ENCODE assay signal across 11 mouse cellular contexts in genomic region chr3:38568596-38568975, GRCm38 (mm10).
DNase-seq lines count a peak whose midpoint lies in the region; ATAC-seq and TF ChIP-seq lines count a peak whose summit lies in the region.
"Had no signal": no experiment of that assay in that cellular context is flagged by ENCODE, and none has a peak within 500 bp of the region (broad histone marks: within the 10 kb centered on the region; RNA-seq: fewer than 3 reads in every experiment).

No protein-coding gene starts in this region.

- peaks cover 2% of the 10 kb centered on the region; the same call in 1 of the 2 replicates for H3K4me1 ChIP-seq in thymus, adult 2 months (replicated peaks; ENCODE audit: control insufficient read depth, insufficient read depth, low read length)
- H3K4me1 ChIP-seq in embryonic facial prominence, embryonic 11.5 days (ENCODE audit: control insufficient read depth, insufficient read depth, low read length), result no peaks in the 10 kb centered on the region
- peaks cover 26% of the 10 kb centered on the region for H3K4me1 ChIP-seq in hindbrain, embryonic 15.5 days (replicated peaks)

- no peaks in the 10 kb centered on the region for H3K27me3 ChIP-seq in thymus, adult 2 months (ENCODE audit: control insufficient read depth, insufficient read depth, low read length)
- no peaks in the 10 kb centered on the region for H3K27me3 ChIP-seq in embryonic facial prominence, embryonic 11.5 days (ENCODE audit: control insufficient read depth, insufficient read depth, low read length)
- H3K27me3 ChIP-seq in hindbrain, embryonic 15.5 days, result no peaks in the 10 kb centered on the region
- H3K27me3 ChIP-seq: lung, embryonic 15.5 days had no signal

- TF ChIP-seq POLR2A in thymus, adult 2 months (IDR thresholded peaks at IDR 0.05; ENCODE audit: control insufficient read depth, extremely low read depth, insufficient read depth, low read length, poor library complexity), result no peak

- DNase-seq in thymus, adult 2 months, result peak; percentile 13
- DNase-seq in thymus, postnatal 10 days (ENCODE audit: low spot score in 2 of 2), result no peak
- no peak for DNase-seq in embryonic facial prominence, embryonic 11.5 days (ENCODE audit: low spot score)
- no peak for DNase-seq in cerebellum, adult 9-11 months
- no peak for DNase-seq in adrenal gland, postnatal 36 days
- no peak for DNase-seq in lung, adult 18-20 months
- DNase-seq: adrenal gland, postnatal 10 days; cerebellum, adult 18-20 months; right cerebral cortex, adult 18-20 months had no signal

- no peak for TF ChIP-seq CTCF in thymus, adult 2 months (IDR thresholded peaks at IDR 0.05; ENCODE audit: borderline replicate concordance, control insufficient read depth, extremely low read depth, insufficient read depth, low read length, poor library complexity)

- 33% methylated on average over 2 of the region's 2 CpGs for WGBS in thymus, adult 2 months
- WGBS in embryonic facial prominence, embryonic 11.5 days, result 37% methylated on average over 2 of the region's 2 CpGs
- WGBS in hindbrain, embryonic 15.5 days, result 2% methylated on average over 2 of the region's 2 CpGs

- ATAC-seq in embryonic facial prominence, embryonic 11.5 days (replicated peaks; ENCODE audit: insufficient number of reproducible peaks, low FRiP score, low TSS enrichment, low read depth), result peak; percentile 75; the same call in 1 of the 2 replicates
- no peak for ATAC-seq in hindbrain, embryonic 15.5 days (ENCODE audit: low FRiP score, low read depth)

- H3K9ac ChIP-seq in embryonic facial prominence, embryonic 11.5 days (replicated peaks; ENCODE audit: low read length), result no peak overlapping the region
- H3K9ac ChIP-seq in hindbrain, embryonic 15.5 days, result no peak overlapping the region
- H3K9ac ChIP-seq: lung, embryonic 15.5 days had no signal

- H3K27ac ChIP-seq in thymus, adult 2 months (ENCODE audit: control insufficient read depth, insufficient read depth, low read length), result no peak overlapping the region
- H3K27ac ChIP-seq in embryonic facial prominence, embryonic 11.5 days (replicated peaks; ENCODE audit: low read depth, low read length), result no peak overlapping the region
- peak overlapping the region; percentile 48; the same call in 1 of the 2 replicates for H3K27ac ChIP-seq in hindbrain, embryonic 15.5 days (replicated peaks)
- H3K27ac ChIP-seq: lung, embryonic 15.5 days had no signal

- no peak overlapping the region for H3K4me3 ChIP-seq in thymus, adult 2 months (ENCODE audit: control insufficient read depth, insufficient read depth, low read length)
- H3K4me3 ChIP-seq in embryonic facial prominence, embryonic 11.5 days (ENCODE audit: low read depth, low read length), result no peak overlapping the region
- no peak overlapping the region for H3K4me3 ChIP-seq in hindbrain, embryonic 15.5 days
- H3K4me3 ChIP-seq: lung, embryonic 15.5 days had no signal

- H3K4me2 ChIP-seq in embryonic facial prominence, embryonic 11.5 days (ENCODE audit: low read depth, low read length), result no peak overlapping the region
- no peak overlapping the region for H3K4me2 ChIP-seq in hindbrain, embryonic 15.5 days
- H3K4me2 ChIP-seq: lung, embryonic 15.5 days had no signal

- H3K36me3 ChIP-seq in thymus, adult 2 months (ENCODE audit: control insufficient read depth, insufficient read depth, low read length), result no peaks in the 10 kb centered on the region
- H3K36me3 ChIP-seq in embryonic facial prominence, embryonic 11.5 days (replicated peaks; ENCODE audit: control insufficient read depth, insufficient read depth, low read depth, low read length), result no peaks in the 10 kb centered on the region
- no peaks in the 10 kb centered on the region for H3K36me3 ChIP-seq in hindbrain, embryonic 15.5 days
- H3K36me3 ChIP-seq: lung, embryonic 15.5 days had no signal

- no peaks in the 10 kb centered on the region for H3K9me3 ChIP-seq in embryonic facial prominence, embryonic 11.5 days (replicated peaks; ENCODE audit: control insufficient read depth, low read length)
- H3K9me3 ChIP-seq in hindbrain, embryonic 15.5 days, result no peaks in the 10 kb centered on the region
- H3K9me3 ChIP-seq: lung, embryonic 15.5 days had no signal
